Mouse (Mus musculus) embryonic fibroblast, embryonic 13.5 days (primary cell): ENCODE results near the gene Copg2. TPM values are rescaled to one million over a fixed set of nuclear protein-coding genes. Genes with fewer than 3 reads are reported as not detected.
A peak's percentile ranks its signal among the peaks of the same experiment; 100 is the strongest.

Experiments used
- H3K27ac ChIP-seq: 2 replicates; pipeline ENCODE4 v1.5.1; 2012; ENCODE audit warnings: low read length, control low read depth, inconsistent platforms; ENCODE audit not compliant: insufficient read depth
- H3K4me1 ChIP-seq: 2 replicates; pipeline ENCODE4 v1.6.1; 2011; ENCODE audit warnings: low read length; ENCODE audit not compliant: control insufficient read depth, insufficient read depth
- H3K4me3 ChIP-seq: 2 replicates; pipeline ENCODE4 v1.5.1; 2011; ENCODE audit warnings: mild to moderate bottlenecking, control low read depth, low read length; ENCODE audit not compliant: insufficient read depth
- CTCF ChIP-seq: IDR thresholded peaks from 2 replicates; pipeline ENCODE4 v1.5.1; 2011; ENCODE audit warnings: mild to moderate bottlenecking, control low read depth, low read length, moderate library complexity, borderline replicate concordance; ENCODE audit not compliant: insufficient read depth
- POLR2A ChIP-seq: IDR thresholded peaks from 2 replicates; pipeline ENCODE4 v1.6.1; 2011; ENCODE audit warnings: low read depth, mild to moderate bottlenecking, control low read depth, low read length, moderate library complexity
- polyA plus RNA-seq: library from polyadenylated mRNA; stranded (reverse); fragments of >200 nt; gene quantifications from 2 replicates; pipeline ENCODE4 v1.2.4, GENCODE M21; 2011; ENCODE audit warnings: low read depth; ENCODE audit not compliant: missing spikeins, insufficient read length

The Copg2 gene
- polyA plus RNA-seq, 1 experiment: 43.8 TPM

DNA sequence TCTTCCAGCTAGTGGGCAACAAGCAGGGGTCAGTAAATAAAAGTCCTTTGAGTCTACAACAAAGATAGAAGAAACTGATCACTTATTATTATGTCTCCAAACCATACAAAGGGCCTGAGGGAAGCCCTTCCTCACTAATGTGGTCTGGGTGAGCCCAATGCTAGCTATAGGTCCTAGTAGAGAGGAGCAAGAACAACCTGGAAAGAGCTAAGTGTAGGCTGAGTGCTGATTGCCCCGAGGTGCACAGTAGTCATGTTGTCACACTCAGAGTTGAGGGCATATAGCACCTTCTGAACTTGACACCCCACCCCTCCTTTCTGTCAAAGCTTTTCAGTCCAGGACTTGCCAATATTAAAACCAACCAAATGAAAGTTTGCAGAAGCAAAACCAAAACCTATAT, 146.7 kb downstream of the Copg2 start:
- Histone ChIP-seq H3K4me3 (no peak overlapping the region), H3K4me1 (no peaks in the 10 kb centered on the region), H3K27ac (no peak overlapping the region)
- TF ChIP-seq POLR2A: no peak; the same call in 1 of the 2 replicates
- no peak for TF ChIP-seq CTCF

DNA sequence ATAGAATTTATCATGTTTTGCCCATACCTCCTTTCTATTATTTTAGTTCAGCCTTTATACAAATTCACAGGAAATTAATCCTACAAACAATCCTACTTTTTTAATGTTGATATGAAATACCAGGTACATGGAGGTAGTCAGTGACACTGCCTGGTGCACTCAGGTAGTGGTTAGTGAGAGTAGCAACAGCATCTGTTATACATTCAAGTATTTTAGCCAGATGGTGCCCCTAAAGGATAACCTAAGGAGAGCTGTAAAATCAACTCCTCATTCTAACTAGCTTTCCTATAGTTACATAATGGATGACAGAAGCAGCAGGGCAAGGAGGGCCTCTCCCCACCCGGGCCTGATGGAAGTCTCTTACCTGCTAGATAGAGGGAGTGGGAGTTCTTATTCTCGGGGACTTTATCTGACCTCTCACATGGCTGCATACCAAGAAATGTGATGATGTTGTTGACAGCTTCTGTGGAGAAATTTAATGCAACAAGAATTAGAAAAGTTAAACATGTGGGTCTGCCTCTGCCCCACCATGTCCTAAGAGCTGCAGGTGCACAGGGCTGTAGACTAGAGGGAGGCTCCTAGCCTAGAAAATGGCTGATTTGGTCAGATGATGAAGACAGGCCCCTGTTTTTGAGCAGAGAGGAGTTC, 147.4 kb downstream of the Copg2 start:
- no peak overlapping the region for H3K4me3 ChIP-seq
- H3K4me1 ChIP-seq: no peaks in the 10 kb centered on the region
- TF ChIP-seq CTCF: no peak
- no peak overlapping the region for H3K27ac ChIP-seq

DNA sequence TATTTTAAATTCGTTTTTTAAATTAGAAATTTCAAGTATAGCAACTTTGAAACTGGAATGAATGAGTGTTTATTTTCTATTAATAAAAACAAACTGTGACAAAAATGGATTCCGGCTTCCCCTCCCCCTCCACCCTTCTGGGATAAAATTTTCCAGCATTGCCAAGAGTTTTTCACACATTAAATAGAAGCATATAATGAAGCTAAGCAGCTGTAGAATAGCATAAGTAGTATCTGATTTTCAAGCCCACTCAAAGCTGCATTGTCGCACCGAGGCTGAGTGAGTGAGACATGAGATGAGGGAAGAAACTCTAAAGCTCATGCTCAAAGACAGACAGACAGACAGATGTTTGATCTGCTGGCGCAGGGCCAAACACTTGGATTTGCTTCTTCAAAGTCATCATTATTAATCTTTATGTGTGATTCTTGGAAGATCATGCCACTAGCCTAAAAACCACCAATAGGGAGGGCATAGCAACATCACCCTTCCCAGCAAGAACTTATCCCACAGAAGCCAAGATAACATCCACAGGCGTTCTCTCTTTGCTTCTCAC, 148.2 kb downstream of the Copg2 start:
- TF ChIP-seq CTCF: no peak
- no peak for TF ChIP-seq POLR2A
- Histone ChIP-seq H3K4me1 (no peaks in the 10 kb centered on the region), H3K27ac (no peak overlapping the region), H3K4me3 (no peak overlapping the region)

DNA sequence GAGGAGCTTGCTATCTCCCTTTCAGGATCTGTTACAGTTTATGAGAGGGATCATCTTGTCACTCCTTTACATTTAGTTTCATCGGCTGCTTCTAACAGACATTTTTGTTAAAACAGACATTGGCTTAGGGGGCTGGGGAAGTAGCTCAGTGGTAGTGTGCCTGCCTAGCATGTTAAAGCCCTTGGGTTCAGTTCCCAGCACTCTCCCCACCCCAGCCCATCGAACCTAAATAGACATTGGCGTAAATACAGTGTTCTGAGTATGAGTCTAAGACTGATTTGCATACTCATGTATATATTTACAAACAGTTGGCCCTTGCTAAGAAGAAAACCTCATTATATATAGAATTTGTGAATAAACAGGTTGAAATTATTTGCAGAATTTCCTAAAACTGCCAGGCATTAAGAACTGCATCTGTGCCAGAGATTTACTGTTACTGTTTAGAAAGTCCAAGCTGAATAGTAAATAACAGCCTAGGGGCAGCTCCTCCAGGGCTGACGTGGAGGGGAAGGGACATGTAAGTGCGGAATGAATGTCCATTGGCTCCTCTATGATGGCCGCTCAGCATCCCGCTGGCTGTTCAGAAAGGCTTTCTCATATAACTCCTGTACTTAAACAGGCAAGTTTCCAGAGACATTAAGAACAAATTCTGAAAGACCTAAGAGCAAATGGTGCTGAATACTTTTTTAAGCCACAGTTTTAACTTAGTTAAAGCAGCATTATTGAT, 148.8 kb downstream of the Copg2 start:
- TF ChIP-seq CTCF (no peak), POLR2A (no peak)
- Histone ChIP-seq H3K27ac (no peak overlapping the region), H3K4me1 (no peaks in the 10 kb centered on the region), H3K4me3 (no peak overlapping the region)

DNA sequence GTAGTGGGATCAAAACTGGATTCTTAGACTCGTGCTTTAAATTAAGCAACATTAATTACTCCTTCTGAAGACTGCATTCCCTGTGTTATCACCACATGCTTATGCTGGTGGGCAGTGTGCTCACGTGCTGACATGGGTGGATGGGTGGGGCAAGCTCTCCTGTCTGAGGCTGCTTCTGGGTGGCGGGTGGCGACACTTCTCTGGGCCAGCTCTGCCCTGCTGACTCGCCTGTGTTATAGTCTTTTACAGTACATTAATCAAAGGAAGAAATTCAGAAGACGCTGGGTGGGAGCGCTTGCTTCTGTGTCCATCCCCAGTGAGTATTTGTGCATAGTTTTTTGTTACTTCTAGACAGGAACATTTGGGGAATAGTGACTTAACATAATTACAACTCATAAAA, 151.0 kb downstream of the Copg2 start:
- TF ChIP-seq POLR2A: no peak
- TF ChIP-seq CTCF: no peak
- Histone ChIP-seq H3K4me3 (no peak overlapping the region), H3K27ac (no peak overlapping the region), H3K4me1 (no peaks in the 10 kb centered on the region)

DNA sequence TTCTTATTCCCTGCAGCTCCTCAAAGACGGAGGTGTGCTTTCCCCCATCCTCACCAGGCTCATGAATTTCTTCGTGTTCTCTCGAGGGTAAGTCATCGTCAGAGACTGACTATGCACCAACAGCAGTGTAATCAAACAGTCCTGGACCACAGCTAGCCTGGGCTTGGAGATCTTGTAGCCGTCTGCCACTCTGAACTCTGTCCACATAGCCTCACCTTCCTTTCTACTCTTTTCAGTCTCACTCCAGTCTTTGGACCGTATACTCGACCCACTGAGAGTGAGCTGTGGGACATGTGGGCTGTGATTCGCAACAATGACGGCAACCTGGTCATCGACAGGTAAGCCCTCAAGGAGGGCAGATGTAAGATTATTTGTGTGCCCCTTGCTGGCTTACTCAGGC, 151.7 kb downstream of the Copg2 start:
- TF ChIP-seq POLR2A (no peak), CTCF (no peak)
- Histone ChIP-seq H3K4me1 (no peaks in the 10 kb centered on the region), H3K4me3 (no peak overlapping the region), H3K27ac (no peak overlapping the region)

DNA sequence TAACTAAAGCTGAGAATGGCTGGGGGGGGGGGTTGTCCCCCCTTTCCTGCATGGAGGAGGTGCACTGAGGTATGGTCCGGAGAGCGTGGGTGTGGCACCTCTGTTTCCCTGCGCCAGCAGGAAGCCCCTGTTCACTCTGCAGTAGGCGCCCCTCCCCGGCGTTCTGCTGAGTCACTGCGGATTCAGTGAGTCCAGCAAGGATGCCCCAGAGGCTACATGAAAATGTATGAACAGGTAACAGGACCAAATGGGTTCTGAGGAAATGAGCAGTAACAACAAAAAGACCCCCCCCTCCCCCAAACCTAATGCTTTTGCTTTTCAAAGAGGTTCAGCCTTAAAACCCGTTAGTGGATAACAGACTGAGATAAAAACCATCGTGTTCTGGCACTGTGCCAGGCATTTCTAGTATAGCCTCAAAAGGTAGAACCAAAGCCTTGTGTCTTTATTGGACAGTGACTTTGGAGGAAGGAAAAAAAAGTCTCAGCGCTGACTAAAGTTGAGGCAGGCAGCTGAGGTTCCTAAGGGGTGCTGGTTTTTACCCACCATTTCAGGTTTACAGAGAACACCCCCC, 157.3 kb downstream of the Copg2 start:
- peak overlapping the region; percentile 37 for H3K4me3 ChIP-seq
- H3K4me1 ChIP-seq: no peaks in the 10 kb centered on the region
- TF ChIP-seq POLR2A: no peak
- no peak for TF ChIP-seq CTCF
- H3K27ac ChIP-seq: no peak overlapping the region

DNA sequence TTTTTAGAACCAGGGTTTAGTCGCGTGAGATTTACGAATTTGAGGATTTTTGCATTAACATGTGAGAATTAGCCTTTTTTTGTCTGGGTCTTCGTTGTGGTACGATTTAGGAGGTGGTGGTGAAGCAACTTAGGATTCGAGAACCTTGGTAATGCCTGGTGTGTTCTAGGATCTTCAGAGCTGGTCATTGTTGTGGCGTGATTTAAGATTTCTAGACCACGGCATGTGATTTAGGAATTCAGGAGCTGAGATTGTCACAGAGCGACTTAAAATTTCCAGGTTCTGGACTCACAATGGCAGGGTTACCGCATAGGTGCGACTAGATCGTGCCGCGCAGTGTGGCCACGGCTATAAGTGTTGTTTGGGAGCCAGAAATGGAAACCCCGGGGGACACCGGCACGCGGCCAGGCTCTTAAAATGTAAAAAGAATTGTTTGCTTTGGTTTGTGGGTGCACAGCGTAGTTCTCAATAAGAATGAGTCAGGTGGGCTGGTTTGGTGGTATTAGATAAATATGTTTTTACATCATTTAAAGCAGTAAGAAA, 158.1 kb downstream of the Copg2 start:
- peak overlapping the region; percentile 55 for H3K4me3 ChIP-seq
- H3K4me1 ChIP-seq: no peaks in the 10 kb centered on the region
- H3K27ac ChIP-seq: no peak overlapping the region
- TF ChIP-seq CTCF (no peak), POLR2A (no peak)

DNA sequence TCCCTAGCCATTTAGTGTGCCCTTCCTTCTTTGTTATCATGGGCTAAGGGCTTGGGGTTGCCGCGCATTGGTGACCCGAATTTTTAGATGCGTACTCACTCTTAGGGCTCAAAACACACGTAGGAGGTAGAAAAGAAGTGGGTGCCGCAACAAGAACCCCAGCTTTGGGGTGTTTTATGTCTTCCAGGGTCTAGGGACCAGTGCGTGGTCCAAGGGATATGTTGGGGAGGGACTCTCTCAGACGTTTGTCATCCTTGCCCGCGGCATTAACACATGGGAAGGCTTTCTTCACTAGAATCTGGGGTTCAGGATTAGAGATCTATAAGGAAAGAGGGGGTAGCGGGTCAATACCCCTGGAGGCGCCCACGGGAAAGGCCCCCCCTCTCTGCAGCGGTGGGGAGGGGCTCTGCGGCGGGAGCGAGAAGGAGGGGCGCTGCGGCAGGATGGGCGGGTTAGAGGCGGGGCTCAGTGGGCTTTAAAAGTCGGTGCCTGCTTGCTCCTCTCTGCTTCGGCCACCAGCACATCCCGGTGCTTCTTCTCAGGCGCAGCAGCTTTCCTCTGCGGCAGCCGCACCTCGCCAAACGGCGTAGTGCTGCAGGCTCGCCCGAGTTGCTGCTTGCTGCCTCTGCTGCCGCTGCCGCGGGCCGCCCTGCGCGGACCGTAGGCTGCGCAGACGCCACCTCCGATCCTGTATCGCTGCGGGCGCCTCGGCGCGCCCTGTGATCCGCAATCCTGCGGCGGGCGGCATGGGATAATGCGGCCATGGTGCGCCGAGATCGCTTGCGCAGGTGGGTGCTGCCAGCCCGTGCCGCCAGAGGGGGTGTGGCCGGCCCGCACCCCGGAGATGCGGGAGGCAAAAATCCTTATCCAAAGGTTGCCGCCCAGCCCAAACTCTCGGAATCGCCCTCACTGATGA, 158.8 kb downstream of the Copg2 start:
- no peaks in the 10 kb centered on the region for H3K4me1 ChIP-seq
- no peak for TF ChIP-seq CTCF
- peak; percentile 99 for TF ChIP-seq POLR2A
- H3K4me3 ChIP-seq: peak overlapping the region; percentile 55
- H3K27ac ChIP-seq: no peak overlapping the region
